Mouse (Mus musculus): ENCODE results near the gene Gm9774. TPM values are rescaled to one million over a fixed set of nuclear protein-coding genes. Genes with fewer than 3 reads are reported as not detected.

Gene Gm9774
- 1 to 10 TPM; 4.7 to 7.1 TPM for total RNA-seq (2021)
- long read RNA-seq, experiment 1: 0 reads
- long read RNA-seq, experiment 2, partial matches to known transcripts: 0 of 3 reads
- long read RNA-seq, experiment 2, other reads (novel, unspliced or antisense): 0 of 3 reads

GRCm38 (mm10) chr3:92429323-92429722 is at the start of gene Gm9774:
Gene Gm9774 (minus strand): TSS chr3:92429423.
- no peak for DNase-seq

GRCm38 (mm10) chr3:92470111-92470510 is 40.9 kb upstream of the Gm9774 start:
- DNase-seq: no peak

- no peak for DNase-seq
Observed at GRCm38 (mm10) chr3:92467424-92467823, 38.2 kb upstream of the Gm9774 start.

- no peak for DNase-seq
Observed at GRCm38 (mm10) chr3:92466576-92466975, 37.4 kb upstream of the Gm9774 start.

GRCm38 (mm10) chr3:92458620-92459019 is 29.4 kb upstream of the Gm9774 start, which contains the start of gene Sprr3:
Gene Sprr3 (minus strand): TSS chr3:92458720.
- DNase-seq: no peak

GRCm38 (mm10) chr3:92455151-92455550 is 25.9 kb upstream of the Gm9774 start:
- no peak for DNase-seq

GRCm38 (mm10) chr3:92440177-92440576 is 11.0 kb upstream of the Gm9774 start:
- DNase-seq: no peak

GRCm38 (mm10) chr3:92438689-92439088 is 9.5 kb upstream of the Gm9774 start, which contains the start of gene Sprr1b:
Gene Sprr1b (minus strand): TSS chr3:92438789.
- no peak for DNase-seq

GRCm38 (mm10) chr3:92432282-92432681 is 3.1 kb upstream of the Gm9774 start, which contains the start of gene Sprr2k:
Gene Sprr2k (plus strand): TSS chr3:92432582.
- DNase-seq: no peak

GRCm38 (mm10) chr3:92417782-92418181 is 11.4 kb downstream of the Gm9774 start, which contains the start of gene Sprr2j-ps:
Gene Sprr2j-ps (plus strand): TSS chr3:92418082.
- DNase-seq: no peak

- DNase-seq: no peak
Observed at GRCm38 (mm10) chr3:92407691-92408090, 21.5 kb downstream of the Gm9774 start, which contains the start of gene Sprr2i. Gene Sprr2i (plus strand): TSS chr3:92407991.

- no peak for DNase-seq
Observed at GRCm38 (mm10) chr3:92394301-92394700, 34.9 kb downstream of the Gm9774 start.

- DNase-seq: no peak
Observed at GRCm38 (mm10) chr3:92385385-92385784, 43.8 kb downstream of the Gm9774 start, which contains the start of gene Sprr2h. Gene Sprr2h (plus strand): TSS chr3:92385685.

Other genes with a start within 250 kb of the Gm9774 start
- not detected for gene Sprr2a1, start 213.6 kb downstream of the Gm9774 start, total RNA-seq (2021)
- not detected for gene Sprr2a2, start 213.5 kb downstream of the Gm9774 start, total RNA-seq (2021)
- gene Sprr2a3, start 144.0 kb downstream of the Gm9774 start, total RNA-seq (2021): not detected
- not detected for gene Sprr2b, start 112.8 kb downstream of the Gm9774 start, total RNA-seq (2021)
- not detected for gene Sprr2d, start 90.3 kb downstream of the Gm9774 start, total RNA-seq (2021)
- not detected for gene Sprr2e, start 77.3 kb downstream of the Gm9774 start, total RNA-seq (2021)
- gene Sprr2f, start 64.2 kb downstream of the Gm9774 start, total RNA-seq (2021): not detected
- gene Sprr2h, start 43.7 kb downstream of the Gm9774 start, total RNA-seq (2021): not detected
- not detected for gene Sprr2i, start 21.4 kb downstream of the Gm9774 start, total RNA-seq (2021)
- gene Sprr2j-ps, start 11.3 kb downstream of the Gm9774 start, total RNA-seq (2021): not detected
- gene Sprr2k, start 3.2 kb upstream of the Gm9774 start, total RNA-seq (2021): not detected
- gene Sprr1b, start 9.4 kb upstream of the Gm9774 start, total RNA-seq (2021): not detected
- not detected for gene Sprr3, start 29.3 kb upstream of the Gm9774 start, total RNA-seq (2021)
- not detected for gene Sprr1a, start 56.5 kb upstream of the Gm9774 start, total RNA-seq (2021)
- gene Sprr4, start 71.1 kb upstream of the Gm9774 start, total RNA-seq (2021): not detected
- gene 2310046K23Rik, start 105.1 kb upstream of the Gm9774 start, total RNA-seq (2021): not detected
- not detected for gene Ivl, start 144.3 kb upstream of the Gm9774 start, total RNA-seq (2021)
- not detected for gene Smcp, start 159.6 kb upstream of the Gm9774 start, total RNA-seq (2021)
- not detected for gene 2210017I01Rik, start 178.1 kb upstream of the Gm9774 start, total RNA-seq (2021)
- gene Lce6a, start 192.2 kb upstream of the Gm9774 start, total RNA-seq (2021): not detected
- gene Lce1a1, start 218.9 kb upstream of the Gm9774 start, total RNA-seq (2021): not detected
- not detected for gene Lce1b, start 227.5 kb upstream of the Gm9774 start, total RNA-seq (2021)
- not detected for gene Lce1a2, start 240.9 kb upstream of the Gm9774 start, total RNA-seq (2021)
- not detected for gene Lce1c, start 249.8 kb upstream of the Gm9774 start, total RNA-seq (2021)